Mouse (Mus musculus) MEL (cell line): ENCODE measurements at regions not wholly inside any gene's neighbourhood (a gene's known extent, or its start where the extent isn't known, plus 50 kb on each side); places are given as distances from the start of the nearest gene placed in this dataset.
A peak's percentile ranks its signal among the peaks of the same experiment; 100 is the strongest.

ENCODE experiments used
- DNase-seq: peaks from one replicate; pipeline ENCODE4 v3.0.0; 2011; ENCODE audit warnings: low read depth, low spot score
- H3K27ac ChIP-seq: 2 replicates; pipeline ENCODE4 v1.5.1; 2012; ENCODE audit warnings: low read depth, mild to moderate bottlenecking, control low read depth, low read length, moderate library complexity; ENCODE audit not compliant: control insufficient read depth
- H3K27me3 ChIP-seq, 2 experiments: fragments of 150-350 bp in 1 of 2; sonication (generic) in 1 of 2; 2 replicates each; pipeline ENCODE4 v1.6.1; 2012; ENCODE audit warnings: low read length in 2 of 2, mild to moderate bottlenecking in 2 of 2, improper control_type of control experiment in 1 of 2, moderate library complexity in 1 of 2; ENCODE audit not compliant: insufficient read depth in 2 of 2, control insufficient read depth in 1 of 2
- H3K36me3 ChIP-seq, 2 experiments: 2 replicates each; pipeline ENCODE4 v1.6.1; 2012 to 2014; ENCODE audit warnings: low read length in 2 of 2, improper control_type of control experiment in 1 of 2, inconsistent platforms in 1 of 2, mild to moderate bottlenecking in 1 of 2; ENCODE audit not compliant: insufficient read depth in 2 of 2, control insufficient read depth in 1 of 2
- H3K4me1 ChIP-seq, 2 experiments: fragments of 150-350 bp in 1 of 2; sonication (generic) in 1 of 2; 2 replicates each; pipeline ENCODE4 v1.6.1; 2012; ENCODE audit warnings: low read length in 2 of 2, improper control_type of control experiment in 1 of 2, mild to moderate bottlenecking in 1 of 2; ENCODE audit not compliant: insufficient read depth in 2 of 2, control insufficient read depth in 1 of 2
- H3K4me3 ChIP-seq, 2 experiments: fragments of 150-350 bp in 1 of 2; sonication (generic) in 1 of 2; 2 replicates each; pipeline ENCODE4 v1.5.1; 2012; ENCODE audit warnings: low read depth in 2 of 2, low read length in 2 of 2, mild to moderate bottlenecking in 2 of 2, moderate library complexity in 2 of 2, control low read depth in 1 of 2, improper control_type of control experiment in 1 of 2; ENCODE audit not compliant: control insufficient read depth in 1 of 2, insufficient read depth in 1 of 2
- H3K79me2 ChIP-seq: 2 replicates; pipeline ENCODE4 v1.6.1; 2012; ENCODE audit warnings: mild to moderate bottlenecking, low read length, moderate library complexity; ENCODE audit not compliant: control insufficient read depth, poor library complexity, insufficient read depth
- H3K9ac ChIP-seq: 2 replicates; pipeline ENCODE4 v1.6.1; 2012; ENCODE audit warnings: low read depth, mild to moderate bottlenecking, control low read depth, low read length, moderate library complexity; ENCODE audit not compliant: control insufficient read depth, poor library complexity, severe bottlenecking
- H3K9me3 ChIP-seq: fragments of 150-350 bp; sonication (generic); replicated peaks from 2 replicates; pipeline ENCODE4 v1.6.1; 2012; ENCODE audit warnings: mild to moderate bottlenecking, low read length, improper control_type of control experiment, moderate library complexity; ENCODE audit not compliant: insufficient read depth
- BHLHE40 ChIP-seq: IDR thresholded peaks from 2 replicates; pipeline ENCODE4 v1.6.1; 2012; ENCODE audit warnings: low read depth, mild to moderate bottlenecking, inconsistent platforms, low read length, improper control_type of control experiment, borderline replicate concordance
- CHD2 ChIP-seq: IDR thresholded peaks from 2 replicates; pipeline ENCODE4 v1.6.1; 2011; ENCODE audit warnings: low read length, improper control_type of control experiment
- E2F4 ChIP-seq: IDR thresholded peaks from 2 replicates; pipeline ENCODE4 v1.6.1; 2011; ENCODE audit warnings: low read depth, low read length, improper control_type of control experiment, borderline replicate concordance
- ELF1 ChIP-seq: IDR thresholded peaks from 2 replicates; pipeline ENCODE4 v1.6.1; 2014; ENCODE audit warnings: low read depth, mild to moderate bottlenecking, inconsistent platforms, low read length, improper control_type of control experiment, moderate library complexity
- EP300 ChIP-seq, 2 experiments: IDR thresholded peaks; 2 replicates each; pipeline ENCODE4 v1.6.1; 2011; ENCODE audit warnings: improper control_type of control experiment in 2 of 2, low read length in 2 of 2, low read depth in 1 of 2, mild to moderate bottlenecking in 1 of 2
- GABPA ChIP-seq: IDR thresholded peaks from 2 replicates; pipeline ENCODE4 v1.6.1; 2012; ENCODE audit warnings: low read depth, mild to moderate bottlenecking, inconsistent platforms, low read length, improper control_type of control experiment, moderate library complexity
- GATA1 ChIP-seq: IDR thresholded peaks from 2 replicates; pipeline ENCODE4 v1.6.1; 2011; ENCODE audit warnings: low read depth, low read length, improper control_type of control experiment
- MXI1 ChIP-seq: IDR thresholded peaks from 2 replicates; pipeline ENCODE4 v1.6.1; 2011; ENCODE audit warnings: mild to moderate bottlenecking, low read depth, low read length, improper control_type of control experiment
- MYC ChIP-seq: IDR thresholded peaks from 2 replicates; pipeline ENCODE4 v1.6.1; 2011; ENCODE audit warnings: low read depth, mild to moderate bottlenecking, low read length, improper control_type of control experiment, moderate library complexity
- NRF1 ChIP-seq: IDR thresholded peaks from 2 replicates; pipeline ENCODE4 v1.6.1; 2014; ENCODE audit warnings: low read depth, mild to moderate bottlenecking, inconsistent platforms, low read length, improper control_type of control experiment, moderate library complexity; ENCODE audit not compliant: poor library complexity, insufficient read depth, severe bottlenecking
- POLR2A ChIP-seq, 2 experiments: IDR thresholded peaks; 2 replicates each; pipeline ENCODE4 v1.6.1; 2011 to 2012; ENCODE audit warnings: low read length in 2 of 2, mild to moderate bottlenecking in 2 of 2, control low read depth in 1 of 2, improper control_type of control experiment in 1 of 2, low read depth in 1 of 2, moderate library complexity in 1 of 2; ENCODE audit not compliant: control insufficient read depth in 1 of 2, insufficient read depth in 1 of 2, poor library complexity in 1 of 2
- POLR2AphosphoS5 ChIP-seq: IDR thresholded peaks from 2 replicates; pipeline ENCODE4 v1.6.1; 2012; ENCODE audit warnings: low read depth, borderline replicate concordance, mild to moderate bottlenecking, inconsistent platforms, low read length, moderate library complexity, mixed read lengths
- RCOR1 ChIP-seq: IDR thresholded peaks from 2 replicates; pipeline ENCODE4 v1.6.1; 2012; ENCODE audit warnings: low read depth, mild to moderate bottlenecking, inconsistent platforms, low read length, improper control_type of control experiment
- SIN3A ChIP-seq: IDR thresholded peaks from 2 replicates; pipeline ENCODE4 v1.6.1; 2012; ENCODE audit warnings: low read length, improper control_type of control experiment, inconsistent platforms
- TCF12 ChIP-seq: IDR thresholded peaks from 2 replicates; pipeline ENCODE4 v1.6.1; 2014; ENCODE audit warnings: low read depth, mild to moderate bottlenecking, inconsistent platforms, low read length, improper control_type of control experiment, moderate library complexity
- USF1 ChIP-seq: IDR thresholded peaks from 2 replicates; pipeline ENCODE4 v1.6.1; 2014; ENCODE audit warnings: low read depth, mild to moderate bottlenecking, inconsistent platforms, low read length, improper control_type of control experiment, moderate library complexity
- ZC3H11A ChIP-seq: IDR thresholded peaks from 2 replicates; pipeline ENCODE4 v1.6.1; 2012; ENCODE audit warnings: low read depth, mild to moderate bottlenecking, inconsistent platforms, low read length, improper control_type of control experiment
- ZKSCAN1 ChIP-seq: IDR thresholded peaks from 2 replicates; pipeline ENCODE4 v1.6.1; 2012; ENCODE audit warnings: low read depth, mild to moderate bottlenecking, inconsistent platforms, low read length, improper control_type of control experiment, moderate library complexity
- ZMIZ1 ChIP-seq: IDR thresholded peaks from 2 replicates; pipeline ENCODE4 v1.6.1; 2012; ENCODE audit warnings: low read depth, mild to moderate bottlenecking, inconsistent platforms, low read length, improper control_type of control experiment, moderate library complexity

DNA sequence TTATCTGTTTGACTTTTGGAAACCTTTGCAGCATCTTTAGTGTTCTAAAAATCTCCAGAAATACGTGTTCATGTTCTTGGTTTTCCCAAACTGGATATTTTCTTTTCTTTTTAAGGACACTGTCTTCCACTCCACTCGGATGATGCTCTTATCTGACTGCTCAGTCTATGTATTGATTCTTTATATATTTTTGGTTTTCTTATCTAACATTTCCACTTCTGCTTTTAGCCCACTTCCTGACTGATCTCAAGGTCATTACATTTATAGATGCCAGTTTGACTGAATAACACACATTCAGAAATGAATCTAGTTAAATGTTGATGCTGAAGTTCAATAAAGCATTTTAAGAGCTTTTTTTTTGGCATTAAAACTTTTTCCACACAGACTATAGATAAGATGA lies 265.3 kb downstream of the Rpl36a-ps1 start (continued):
- TF ChIP-seq USF1, result no peak
- TF ChIP-seq POLR2A (IDR thresholded peaks at IDR 0.05; ENCODE audit: control insufficient read depth in 1 of 2, insufficient read depth in 1 of 2, low read depth in 1 of 2, low read length in 2 of 2, poor library complexity in 1 of 2), result no peak
- no peak for TF ChIP-seq ZKSCAN1
- no peak for TF ChIP-seq GABPA
- TF ChIP-seq ZMIZ1, result no peak
- peak; percentile 32; the same call in 1 of the 2 replicates for TF ChIP-seq TCF12
- no peak for TF ChIP-seq BHLHE40
- no peak for TF ChIP-seq ZC3H11A
- TF ChIP-seq ELF1, result no peak; the same call in 1 of the 2 replicates
- no peak for TF ChIP-seq E2F4
- TF ChIP-seq CHD2, result no peak
- no peak for TF ChIP-seq POLR2AphosphoS5
- TF ChIP-seq NRF1, result no peak
- no peak for TF ChIP-seq MXI1
- TF ChIP-seq EP300 (IDR thresholded peaks at IDR 0.05; ENCODE audit: low read depth in 1 of 2, low read length in 2 of 2), result peak; percentile 66 to 74
- TF ChIP-seq RCOR1, result peak; percentile 79
- no peak for TF ChIP-seq SIN3A
- TF ChIP-seq MYC, result no peak

- peaks cover 7 to 9% of the 10 kb centered on the region in 2 experiments; a peak in 3 of 4 replicates for H3K4me1 ChIP-seq
- H3K27ac ChIP-seq, result peak overlapping the region; percentile 12; the same call in 1 of the 2 replicates
- H3K27me3 ChIP-seq, result no peaks in the 10 kb centered on the region
- DNase-seq, result peak; percentile 40
- no peaks in the 10 kb centered on the region for H3K9me3 ChIP-seq
- H3K79me2 ChIP-seq, result no peaks in the 10 kb centered on the region
- no peak overlapping the region for H3K9ac ChIP-seq
- TF ChIP-seq GATA1 (peak; percentile 32; the same call in 1 of the 2 replicates), CHD2 (no peak), EP300 (IDR thresholded peaks at IDR 0.05; ENCODE audit: low read depth in 1 of 2, low read length in 2 of 2) (peak in 1 of 2 experiments; percentile 59; a peak in 2 of 4 replicates)
- H3K36me3 ChIP-seq, result peaks cover 0 to 10% of the 10 kb centered on the region in 2 experiments; a peak in 2 of 4 replicates
- peak overlapping the region in 1 of 2 experiments; percentile 45; a peak in 2 of 4 replicates for H3K4me3 ChIP-seq
These were observed 271.6 kb downstream of the Rpl36a-ps1 start for GRCm38 (mm10) chr14:98722481-98722880.
